Mouse (Mus musculus) midbrain, embryonic 16.5 days (tissue): ENCODE data around the gene Oas1d. TPM values are rescaled to one million over a fixed set of nuclear protein-coding genes. Genes with fewer than 3 reads are reported as not detected.
"Not testable (repeated sequence)": the region's sequence is repeated elsewhere in the genome, so short reads cannot be mapped to it uniquely, and the experiment has no call there.

Source experiments
- ATAC-seq: fragments of 200-750 bp; cut with Nextera tagmentation; 2 replicates; pipeline ENCODE4 v1.8.0; 2017; ENCODE audit warnings: moderate TSS enrichment
- H3K27ac ChIP-seq: fragments of 300-500 bp; sonication (generic); 2 replicates; pipeline ENCODE4 v1.5.1; 2014; ENCODE audit warnings: mild to moderate bottlenecking, low read length, mixed read lengths
- H3K27me3 ChIP-seq: fragments of 300-500 bp; sonication (generic); 2 replicates; pipeline ENCODE4 v1.6.1; 2014; ENCODE audit warnings: low read depth, low read length, mixed read lengths; ENCODE audit not compliant: control insufficient read depth, insufficient read depth
- H3K36me3 ChIP-seq: fragments of 300-500 bp; sonication (generic); 2 replicates; pipeline ENCODE4 v1.6.1; 2014; ENCODE audit warnings: mild to moderate bottlenecking, low read length, moderate library complexity, mixed read lengths; ENCODE audit not compliant: control insufficient read depth, insufficient read depth
- H3K4me1 ChIP-seq: fragments of 300-500 bp; sonication (generic); 2 replicates; pipeline ENCODE4 v1.6.1; 2014; ENCODE audit warnings: mild to moderate bottlenecking, low read length, mixed read lengths; ENCODE audit not compliant: control insufficient read depth, insufficient read depth
- H3K4me2 ChIP-seq: fragments of 300-500 bp; sonication (generic); 2 replicates; pipeline ENCODE4 v1.6.1; 2014; ENCODE audit warnings: mild to moderate bottlenecking, low read length, mixed read lengths
- H3K4me3 ChIP-seq: fragments of 300-500 bp; sonication (generic); 2 replicates; pipeline ENCODE4 v1.5.1; 2014; ENCODE audit warnings: low read depth, mild to moderate bottlenecking, low read length, moderate library complexity, mixed read lengths
- H3K9ac ChIP-seq: fragments of 300-500 bp; sonication (generic); 2 replicates; pipeline ENCODE4 v1.6.1; 2014; ENCODE audit warnings: low read depth, low read length, mixed read lengths
- H3K9me3 ChIP-seq: fragments of 300-500 bp; sonication (generic); replicated peaks from 2 replicates; pipeline ENCODE4 v1.6.1; 2014; ENCODE audit warnings: mild to moderate bottlenecking, low read length, mixed read lengths; ENCODE audit not compliant: control insufficient read depth, poor library complexity, severe bottlenecking
- WGBS: fragments of 180-500 bp; shearing (Covaris S2); extraction: QIAGEN DNeasy Blood & Tissue Kit; methylation state at CpG from one replicate; pipeline ENCODE4 v1.1.7; 2014; 5-methylcytosine and 5-hydroxymethylcytosine counted together
- polyA plus RNA-seq: library from polyadenylated mRNA; unstranded; fragments of >200 nt; fragmentation: Nextera tagmentation; extraction: Ambion mirVana; gene quantifications from 2 replicates; pipeline ENCODE4 v1.2.1, GENCODE M21; 2015

Gene Oas1d
- polyA plus RNA-seq, 1 experiment from 2014 or later, result 0.23 TPM

- H3K27me3 ChIP-seq, result not testable (repeated sequence)
- 70% methylated on average over 2 of the region's 2 CpGs for WGBS
These were observed 5.0 kb downstream of the Oas1d start for GRCm38 (mm10) chr5:120919156-120919935.

GRCm38 (mm10) chr5:120920296-120920695 lies 6.0 kb downstream of the Oas1d start:
- Histone ChIP-seq H3K4me2 (no peak overlapping the region), H3K4me3 (no peak overlapping the region), H3K27ac (no peak overlapping the region), H3K9ac (no peak overlapping the region), H3K36me3 (no peaks in the 10 kb centered on the region), H3K9me3 (0 out of 2 replicates have a peak, but pooled peaks cover 3% of the 10 kb centered on the region), H3K4me1 (no peaks in the 10 kb centered on the region), H3K27me3 (no peaks in the 10 kb centered on the region)
- ATAC-seq, result no peak
- WGBS, result 83% methylated on average over 3 of the region's 3 CpGs

More at GRCm38 (mm10) chr5:120919156-120919935, 5.0 kb downstream of the Oas1d start:
- not testable (repeated sequence) for H3K4me1 ChIP-seq, H3K36me3 ChIP-seq, H3K9ac ChIP-seq, H3K9me3 ChIP-seq, ATAC-seq, H3K4me2 ChIP-seq, H3K27ac ChIP-seq, H3K4me3 ChIP-seq

- Histone ChIP-seq H3K27ac (no peak overlapping the region), H3K9me3 (no peaks in the 10 kb centered on the region), H3K4me2 (no peak overlapping the region), H3K9ac (no peak overlapping the region), H3K27me3 (no peaks in the 10 kb centered on the region), H3K4me1 (no peaks in the 10 kb centered on the region), H3K4me3 (no peak overlapping the region), H3K36me3 (no peaks in the 10 kb centered on the region)
- no peak for ATAC-seq
- WGBS, result 86% methylated on average over 4 of the region's 4 CpGs
These were observed 9.6 kb downstream of the Oas1d start for GRCm38 (mm10) chr5:120923969-120924368.

- not testable (repeated sequence) for ATAC-seq, H3K27me3 ChIP-seq, H3K4me2 ChIP-seq, H3K36me3 ChIP-seq, H3K9me3 ChIP-seq, H3K4me3 ChIP-seq, H3K4me1 ChIP-seq, H3K9ac ChIP-seq, H3K27ac ChIP-seq
- 91% methylated on average over 4 of the region's 4 CpGs for WGBS
These were observed 10.2 kb downstream of the Oas1d start for GRCm38 (mm10) chr5:120924520-120924919.

GRCm38 (mm10) chr5:120926311-120926710 lies 12.0 kb downstream of the Oas1d start:
- WGBS, result 59% methylated on average over 2 of the region's 2 CpGs
- not testable (repeated sequence) for ATAC-seq, H3K4me3 ChIP-seq, H3K36me3 ChIP-seq, H3K4me1 ChIP-seq, H3K9ac ChIP-seq, H3K27me3 ChIP-seq, H3K4me2 ChIP-seq, H3K9me3 ChIP-seq, H3K27ac ChIP-seq

- H3K9ac ChIP-seq, result no peak overlapping the region
- no peak overlapping the region for H3K4me3 ChIP-seq
- no peak overlapping the region for H3K27ac ChIP-seq
- no peaks in the 10 kb centered on the region for H3K36me3 ChIP-seq
- ATAC-seq, result no peak
- no peaks in the 10 kb centered on the region for H3K27me3 ChIP-seq
- 0% methylated on average over 1 of the region's 1 CpGs for WGBS
- H3K9me3 ChIP-seq, result no peaks in the 10 kb centered on the region
- no peak overlapping the region for H3K4me2 ChIP-seq
- no peaks in the 10 kb centered on the region for H3K4me1 ChIP-seq
These were observed 12.7 kb downstream of the Oas1d start for GRCm38 (mm10) chr5:120927036-120927435.

GRCm38 (mm10) chr5:120933966-120934365 lies 19.6 kb downstream of the Oas1d start:
- Histone ChIP-seq H3K9me3 (no peaks in the 10 kb centered on the region), H3K4me2 (no peak overlapping the region), H3K27ac (no peak overlapping the region), H3K36me3 (no peaks in the 10 kb centered on the region), H3K4me3 (no peak overlapping the region), H3K4me1 (no peaks in the 10 kb centered on the region), H3K9ac (no peak overlapping the region), H3K27me3 (no peaks in the 10 kb centered on the region)
- 17% methylated on average over 5 of the region's 5 CpGs for WGBS
- ATAC-seq, result no peak

GRCm38 (mm10) chr5:120937841-120938240 lies 23.5 kb downstream of the Oas1d start:
- Histone ChIP-seq H3K27ac (no peak overlapping the region), H3K4me3 (no peak overlapping the region), H3K4me2 (no peak overlapping the region), H3K4me1 (no peaks in the 10 kb centered on the region), H3K27me3 (no peaks in the 10 kb centered on the region), H3K9me3 (no peaks in the 10 kb centered on the region), H3K9ac (no peak overlapping the region), H3K36me3 (no peaks in the 10 kb centered on the region)
- 85% methylated on average over 4 of the region's 4 CpGs for whole genome bisulfite sequencing
- no peak for ATAC-seq

GRCm38 (mm10) chr5:120938586-120938985 lies 24.2 kb downstream of the Oas1d start:
- Histone ChIP-seq H3K9ac (no peak overlapping the region), H3K27ac (no peak overlapping the region), H3K36me3 (no peaks in the 10 kb centered on the region), H3K27me3 (no peaks in the 10 kb centered on the region), H3K4me3 (no peak overlapping the region), H3K9me3 (no peaks in the 10 kb centered on the region), H3K4me2 (no peak overlapping the region), H3K4me1 (no peaks in the 10 kb centered on the region)
- no peak for ATAC-seq
- 48% methylated on average over 8 of the region's 8 CpGs for WGBS
